Mouse (Mus musculus): Measurements from ENCODE around the gene Mr1. TPM values are rescaled to one million over a fixed set of nuclear protein-coding genes. Genes with fewer than 3 reads are reported as not detected.

The Mr1 gene
- polyA plus RNA-seq, 1 experiment from 2014 or later = 8.6 TPM

- H3K27me3 ChIP-seq (ENCODE audit: control insufficient read depth, insufficient read depth, low read length) = no peaks in the 10 kb centered on the region
- ATAC-seq (ENCODE audit: insufficient number of reproducible peaks, insufficient read depth, low FRiP score, low read depth) = no peak
- H3K4me3 ChIP-seq (ENCODE audit: control insufficient read depth in 1 of 2, insufficient read depth in 1 of 2, low read depth in 1 of 2, low read length in 2 of 2) = no peak overlapping the region
- H3K4me1 ChIP-seq (ENCODE audit: control insufficient read depth in 2 of 2, insufficient read depth in 2 of 2, low read length in 2 of 2) = no peaks in the 10 kb centered on the region
- no peaks in the 10 kb centered on the region for H3K36me3 ChIP-seq (ENCODE audit: control insufficient read depth, insufficient read depth, low read length)
- H3K9ac ChIP-seq (ENCODE audit: low read length) = no peak overlapping the region
- WGBS = 62% methylated on average over 4 of the region's 4 CpGs
- 0 out of 2 replicates have a peak, but pooled peaks cover 3% of the 10 kb centered on the region for H3K9me3 ChIP-seq (ENCODE audit: control insufficient read depth, low read length)
- H3K4me2 ChIP-seq (ENCODE audit: low read length) = no peak overlapping the region
- no peak overlapping the region for H3K27ac ChIP-seq (replicated peaks in 1 of 2; ENCODE audit: control insufficient read depth in 1 of 2, insufficient read depth in 1 of 2, low read depth in 2 of 2, low read length in 2 of 2)
Measured at GRCm38 (mm10) chr1:155153906-155154305, 7.3 kb upstream of the Mr1 start.

GRCm38 (mm10) chr1:155150821-155151220, 4.2 kb upstream of the Mr1 start:
- peaks cover 0 to 4% of the 10 kb centered on the region in 2 experiments; a peak in 2 of 4 replicates for H3K4me1 ChIP-seq (ENCODE audit: control insufficient read depth in 2 of 2, insufficient read depth in 2 of 2, low read length in 2 of 2)
- ATAC-seq (ENCODE audit: insufficient number of reproducible peaks, insufficient read depth, low FRiP score, low read depth) = no peak
- no peak overlapping the region for H3K4me2 ChIP-seq (ENCODE audit: low read length)
- H3K27ac ChIP-seq (replicated peaks in 1 of 2; ENCODE audit: control insufficient read depth in 1 of 2, insufficient read depth in 1 of 2, low read depth in 2 of 2, low read length in 2 of 2) = no peak overlapping the region
- 0 out of 2 replicates have a peak, but pooled peaks cover 3% of the 10 kb centered on the region for H3K9me3 ChIP-seq (ENCODE audit: control insufficient read depth, low read length)
- 87% methylated on average over 5 of the region's 5 CpGs for WGBS
- H3K27me3 ChIP-seq (ENCODE audit: control insufficient read depth, insufficient read depth, low read length) = no peaks in the 10 kb centered on the region
- H3K36me3 ChIP-seq (ENCODE audit: control insufficient read depth, insufficient read depth, low read length) = no peaks in the 10 kb centered on the region
- no peak overlapping the region for H3K9ac ChIP-seq (ENCODE audit: low read length)
- H3K4me3 ChIP-seq (ENCODE audit: control insufficient read depth in 1 of 2, insufficient read depth in 1 of 2, low read depth in 1 of 2, low read length in 2 of 2) = no peak overlapping the region

GRCm38 (mm10) chr1:155149403-155149802, 2.8 kb upstream of the Mr1 start:
- no peak for ATAC-seq (ENCODE audit: insufficient number of reproducible peaks, insufficient read depth, low FRiP score, low read depth)
- Histone ChIP-seq H3K9ac (ENCODE audit: low read length) (no peak overlapping the region), H3K9me3 (ENCODE audit: control insufficient read depth, low read length) (0 out of 2 replicates have a peak, but pooled peaks cover 3% of the 10 kb centered on the region), H3K4me3 (ENCODE audit: control insufficient read depth in 1 of 2, insufficient read depth in 1 of 2, low read depth in 1 of 2, low read length in 2 of 2) (no peak overlapping the region), H3K4me1 (ENCODE audit: control insufficient read depth in 2 of 2, insufficient read depth in 2 of 2, low read length in 2 of 2) (peaks cover 0 to 4% of the 10 kb centered on the region in 2 experiments; a peak in 2 of 4 replicates), H3K36me3 (ENCODE audit: control insufficient read depth, insufficient read depth, low read length) (no peaks in the 10 kb centered on the region), H3K27ac (replicated peaks in 1 of 2; ENCODE audit: control insufficient read depth in 1 of 2, insufficient read depth in 1 of 2, low read depth in 2 of 2, low read length in 2 of 2) (no peak overlapping the region), H3K4me2 (ENCODE audit: low read length) (no peak overlapping the region), H3K27me3 (ENCODE audit: control insufficient read depth, insufficient read depth, low read length) (no peaks in the 10 kb centered on the region)
- 91% methylated on average over 3 of the region's 3 CpGs for WGBS

- Histone ChIP-seq H3K36me3 (ENCODE audit: control insufficient read depth, insufficient read depth, low read length) (no peaks in the 10 kb centered on the region), H3K9ac (ENCODE audit: low read length) (no peak overlapping the region), H3K4me2 (ENCODE audit: low read length) (no peak overlapping the region), H3K27ac (replicated peaks in 1 of 2; ENCODE audit: control insufficient read depth in 1 of 2, insufficient read depth in 1 of 2, low read depth in 2 of 2, low read length in 2 of 2) (no peak overlapping the region; a peak in 1 of 4 replicates), H3K9me3 (ENCODE audit: control insufficient read depth, low read length) (0 out of 2 replicates have a peak, but pooled peaks cover 3% of the 10 kb centered on the region), H3K4me3 (ENCODE audit: control insufficient read depth in 1 of 2, insufficient read depth in 1 of 2, low read depth in 1 of 2, low read length in 2 of 2) (no peak overlapping the region), H3K4me1 (ENCODE audit: control insufficient read depth in 2 of 2, insufficient read depth in 2 of 2, low read length in 2 of 2) (peaks cover 0 to 4% of the 10 kb centered on the region in 2 experiments; a peak in 2 of 4 replicates), H3K27me3 (ENCODE audit: control insufficient read depth, insufficient read depth, low read length) (no peaks in the 10 kb centered on the region)
- ATAC-seq (ENCODE audit: insufficient number of reproducible peaks, insufficient read depth, low FRiP score, low read depth) = no peak
- WGBS = 86% methylated on average over 2 of the region's 2 CpGs
Measured at GRCm38 (mm10) chr1:155147228-155147627, 614 bp upstream of the Mr1 start.

- WGBS = 46% methylated on average over 6 of the region's 6 CpGs
- peaks cover 0 to 4% of the 10 kb centered on the region in 2 experiments; a peak in 2 of 4 replicates for H3K4me1 ChIP-seq (ENCODE audit: control insufficient read depth in 2 of 2, insufficient read depth in 2 of 2, low read length in 2 of 2)
- 0 out of 2 replicates have a peak, but pooled peaks cover 3% of the 10 kb centered on the region for H3K9me3 ChIP-seq (ENCODE audit: control insufficient read depth, low read length)
- H3K27me3 ChIP-seq (ENCODE audit: control insufficient read depth, insufficient read depth, low read length) = no peaks in the 10 kb centered on the region
- no peak overlapping the region; a peak in 1 of 4 replicates for H3K4me3 ChIP-seq (ENCODE audit: control insufficient read depth in 1 of 2, insufficient read depth in 1 of 2, low read depth in 1 of 2, low read length in 2 of 2)
- no peaks in the 10 kb centered on the region for H3K36me3 ChIP-seq (ENCODE audit: control insufficient read depth, insufficient read depth, low read length)
- ATAC-seq (ENCODE audit: insufficient number of reproducible peaks, insufficient read depth, low FRiP score, low read depth) = no peak
- H3K9ac ChIP-seq (ENCODE audit: low read length) = peak overlapping the region; percentile 71
- H3K27ac ChIP-seq (replicated peaks in 1 of 2; ENCODE audit: control insufficient read depth in 1 of 2, insufficient read depth in 1 of 2, low read depth in 2 of 2, low read length in 2 of 2) = no peak overlapping the region; a peak in 1 of 4 replicates
- peak overlapping the region; percentile 66 for H3K4me2 ChIP-seq (ENCODE audit: low read length)
Measured at GRCm38 (mm10) chr1:155145620-155146019, 994 bp downstream of the Mr1 start.

- ATAC-seq (ENCODE audit: insufficient number of reproducible peaks, insufficient read depth, low FRiP score, low read depth) = no peak
- Histone ChIP-seq H3K4me3 (ENCODE audit: control insufficient read depth in 1 of 2, insufficient read depth in 1 of 2, low read depth in 1 of 2, low read length in 2 of 2) (no peak overlapping the region), H3K9ac (ENCODE audit: low read length) (no peak overlapping the region), H3K9me3 (ENCODE audit: control insufficient read depth, low read length) (no peaks in the 10 kb centered on the region), H3K27ac (replicated peaks in 1 of 2; ENCODE audit: control insufficient read depth in 1 of 2, insufficient read depth in 1 of 2, low read depth in 2 of 2, low read length in 2 of 2) (no peak overlapping the region), H3K36me3 (ENCODE audit: control insufficient read depth, insufficient read depth, low read length) (no peaks in the 10 kb centered on the region), H3K4me2 (ENCODE audit: low read length) (no peak overlapping the region), H3K27me3 (ENCODE audit: control insufficient read depth, insufficient read depth, low read length) (no peaks in the 10 kb centered on the region), H3K4me1 (ENCODE audit: control insufficient read depth in 2 of 2, insufficient read depth in 2 of 2, low read length in 2 of 2) (peaks cover 9 to 36% of the 10 kb centered on the region in 2 experiments)
- WGBS = 67% methylated on average over 2 of the region's 2 CpGs
Measured at GRCm38 (mm10) chr1:155140076-155140475, 6.5 kb downstream of the Mr1 start.

- no peaks in the 10 kb centered on the region for H3K36me3 ChIP-seq (ENCODE audit: control insufficient read depth, insufficient read depth, low read length)
- H3K4me2 ChIP-seq (ENCODE audit: low read length) = no peak overlapping the region
- peaks cover 16 to 48% of the 10 kb centered on the region in 2 experiments for H3K4me1 ChIP-seq (ENCODE audit: control insufficient read depth in 2 of 2, insufficient read depth in 2 of 2, low read length in 2 of 2)
- WGBS = 73% methylated on average over 7 of the region's 7 CpGs
- H3K27ac ChIP-seq (replicated peaks in 1 of 2; ENCODE audit: control insufficient read depth in 1 of 2, insufficient read depth in 1 of 2, low read depth in 2 of 2, low read length in 2 of 2) = peak overlapping the region in 1 of 2 experiments; percentile 72; a peak in 1 of 4 replicates
- no peaks in the 10 kb centered on the region for H3K9me3 ChIP-seq (ENCODE audit: control insufficient read depth, low read length)
- no peaks in the 10 kb centered on the region for H3K27me3 ChIP-seq (ENCODE audit: control insufficient read depth, insufficient read depth, low read length)
- no peak for ATAC-seq (ENCODE audit: insufficient number of reproducible peaks, insufficient read depth, low FRiP score, low read depth)
- no peak overlapping the region for H3K9ac ChIP-seq (ENCODE audit: low read length)
- H3K4me3 ChIP-seq (ENCODE audit: control insufficient read depth in 1 of 2, insufficient read depth in 1 of 2, low read depth in 1 of 2, low read length in 2 of 2) = no peak overlapping the region
Measured at GRCm38 (mm10) chr1:155138795-155139194, 7.8 kb downstream of the Mr1 start.

- Histone ChIP-seq H3K9me3 (ENCODE audit: control insufficient read depth, low read length) (no peaks in the 10 kb centered on the region), H3K9ac (ENCODE audit: low read length) (0 out of 2 replicates have a peak overlapping the region, but pooled peaks have one; percentile 38), H3K4me1 (ENCODE audit: control insufficient read depth in 2 of 2, insufficient read depth in 2 of 2, low read length in 2 of 2) (peaks cover 16 to 48% of the 10 kb centered on the region in 2 experiments), H3K36me3 (ENCODE audit: control insufficient read depth, insufficient read depth, low read length) (no peaks in the 10 kb centered on the region), H3K4me2 (ENCODE audit: low read length) (no peak overlapping the region), H3K4me3 (ENCODE audit: control insufficient read depth in 1 of 2, insufficient read depth in 1 of 2, low read depth in 1 of 2, low read length in 2 of 2) (no peak overlapping the region), H3K27ac (replicated peaks in 1 of 2; ENCODE audit: control insufficient read depth in 1 of 2, insufficient read depth in 1 of 2, low read depth in 2 of 2, low read length in 2 of 2) (peak overlapping the region; percentile 52 to 72; a peak in 3 of 4 replicates), H3K27me3 (ENCODE audit: control insufficient read depth, insufficient read depth, low read length) (no peaks in the 10 kb centered on the region)
- WGBS = 22% methylated on average over 8 of the region's 8 CpGs
- ATAC-seq (ENCODE audit: insufficient number of reproducible peaks, insufficient read depth, low FRiP score, low read depth) = peak; percentile 49; the same call in 1 of the 2 replicates
Measured at GRCm38 (mm10) chr1:155134866-155135265, 11.7 kb downstream of the Mr1 start.

Data from heart, embryonic 14.5 days (tissue).